Mouse (Mus musculus): ENCODE measurements around the gene Dscaml1. TPM values are rescaled to one million over a fixed set of nuclear protein-coding genes. Genes with fewer than 3 reads are reported as not detected.

Gene Dscaml1
- polyA plus RNA-seq, 1 experiment from 2014 or later = 0.86 TPM

DNA sequence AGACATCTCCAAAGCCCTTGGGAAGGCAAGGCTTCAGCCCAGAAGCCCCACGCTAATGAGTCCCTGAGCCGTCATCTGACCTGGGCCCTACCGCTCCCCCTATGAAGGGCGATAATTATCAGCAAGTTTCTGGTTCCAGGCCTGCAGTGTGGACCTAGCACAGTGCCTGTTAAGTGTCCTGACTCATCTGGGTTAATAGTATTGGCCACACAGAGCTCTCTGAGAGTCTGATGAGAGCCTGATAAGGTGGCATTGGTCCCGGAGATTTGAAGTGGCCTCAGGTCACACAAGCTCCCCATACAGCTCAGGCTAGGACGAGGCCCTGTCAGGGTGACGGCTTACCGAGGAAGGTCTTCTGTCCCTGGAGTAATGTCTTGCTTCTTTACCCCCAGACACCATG is 36.8 kb upstream of the Dscaml1 start:
- 86% methylated on average over 8 of the region's 8 CpGs for WGBS
- Histone ChIP-seq H3K9me3 (ENCODE audit: control insufficient read depth, low read length) (no peaks in the 10 kb centered on the region), H3K27me3 (replicated peaks; ENCODE audit: control insufficient read depth, insufficient read depth, low read length) (no peaks in the 10 kb centered on the region), H3K9ac (ENCODE audit: low read depth, low read length) (no peak overlapping the region), H3K4me1 (ENCODE audit: control insufficient read depth, insufficient read depth, low read length) (no peaks in the 10 kb centered on the region), H3K4me2 (ENCODE audit: low read depth, low read length) (no peak overlapping the region), H3K27ac (replicated peaks; ENCODE audit: low read depth, low read length) (no peak overlapping the region), H3K36me3 (ENCODE audit: control insufficient read depth, insufficient read depth, low read length) (peaks cover 15% of the 10 kb centered on the region), H3K4me3 (ENCODE audit: low read depth, low read length) (no peak overlapping the region)
- DNase-seq (ENCODE audit: low spot score) (no peak), ATAC-seq (ENCODE audit: low read depth) (no peak)

DNA sequence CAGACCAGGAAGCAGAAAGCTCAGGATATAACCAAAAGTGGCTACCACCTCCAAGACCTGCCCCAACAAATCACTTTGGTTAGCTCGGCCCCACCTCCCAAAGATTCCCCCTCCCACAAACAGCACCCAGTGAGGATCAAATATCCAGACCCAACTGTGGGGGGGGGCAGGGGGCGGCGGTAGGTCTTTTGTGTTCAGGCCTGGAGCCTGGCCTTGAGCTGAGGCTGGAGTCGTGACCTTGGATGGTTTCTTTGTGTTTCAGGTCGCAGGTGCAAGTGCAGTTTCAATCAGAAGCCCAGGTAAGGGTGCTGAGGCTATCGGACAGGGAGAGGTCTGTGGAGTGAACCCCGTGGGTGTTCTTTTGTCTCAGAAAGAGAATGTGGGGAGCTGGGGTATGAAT is 35.1 kb upstream of the Dscaml1 start:
- H3K36me3 ChIP-seq (ENCODE audit: control insufficient read depth, insufficient read depth, low read length) = peaks cover 22% of the 10 kb centered on the region
- no peaks in the 10 kb centered on the region for H3K27me3 ChIP-seq (replicated peaks; ENCODE audit: control insufficient read depth, insufficient read depth, low read length)
- no peak overlapping the region for H3K4me3 ChIP-seq (ENCODE audit: low read depth, low read length)
- no peaks in the 10 kb centered on the region for H3K4me1 ChIP-seq (ENCODE audit: control insufficient read depth, insufficient read depth, low read length)
- H3K27ac ChIP-seq (replicated peaks; ENCODE audit: low read depth, low read length) = no peak overlapping the region
- no peak for DNase-seq (ENCODE audit: low spot score)
- no peak overlapping the region for H3K9ac ChIP-seq (ENCODE audit: low read depth, low read length)
- no peak for ATAC-seq (ENCODE audit: low read depth)
- H3K9me3 ChIP-seq (ENCODE audit: control insufficient read depth, low read length) = no peaks in the 10 kb centered on the region
- H3K4me2 ChIP-seq (ENCODE audit: low read depth, low read length) = no peak overlapping the region
- WGBS = 76% methylated on average over 7 of the region's 7 CpGs

DNA sequence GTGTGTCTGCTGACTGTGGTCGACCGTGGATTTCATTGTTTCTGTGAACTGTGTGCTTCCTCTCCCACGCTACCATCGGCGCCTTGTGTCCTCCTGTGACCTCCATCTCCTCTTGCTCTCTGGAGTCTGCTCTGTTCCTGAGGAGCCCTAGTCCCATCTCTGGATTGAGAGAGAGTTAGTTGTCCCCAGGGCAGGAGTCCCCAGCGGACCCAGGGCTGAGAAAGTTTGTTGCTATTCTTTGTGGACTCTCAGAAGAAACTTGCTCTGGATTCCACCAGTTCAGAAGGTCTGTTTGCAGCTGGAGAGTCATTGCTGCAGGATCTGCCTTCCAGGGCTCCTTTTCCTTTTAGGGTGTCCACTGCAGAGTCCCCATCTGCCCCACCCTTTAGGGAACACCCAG is 31.2 kb upstream of the Dscaml1 start:
- Histone ChIP-seq H3K27me3 (replicated peaks; ENCODE audit: control insufficient read depth, insufficient read depth, low read length) (no peaks in the 10 kb centered on the region), H3K36me3 (ENCODE audit: control insufficient read depth, insufficient read depth, low read length) (peaks cover 22% of the 10 kb centered on the region), H3K4me3 (ENCODE audit: low read depth, low read length) (no peak overlapping the region), H3K27ac (replicated peaks; ENCODE audit: low read depth, low read length) (no peak overlapping the region), H3K9me3 (ENCODE audit: control insufficient read depth, low read length) (no peaks in the 10 kb centered on the region), H3K4me2 (ENCODE audit: low read depth, low read length) (no peak overlapping the region), H3K9ac (ENCODE audit: low read depth, low read length) (no peak overlapping the region), H3K4me1 (ENCODE audit: control insufficient read depth, insufficient read depth, low read length) (no peaks in the 10 kb centered on the region)
- WGBS = 91% methylated on average over 6 of the region's 6 CpGs
- ATAC-seq (ENCODE audit: low read depth) (no peak), DNase-seq (ENCODE audit: low spot score) (no peak)

DNA sequence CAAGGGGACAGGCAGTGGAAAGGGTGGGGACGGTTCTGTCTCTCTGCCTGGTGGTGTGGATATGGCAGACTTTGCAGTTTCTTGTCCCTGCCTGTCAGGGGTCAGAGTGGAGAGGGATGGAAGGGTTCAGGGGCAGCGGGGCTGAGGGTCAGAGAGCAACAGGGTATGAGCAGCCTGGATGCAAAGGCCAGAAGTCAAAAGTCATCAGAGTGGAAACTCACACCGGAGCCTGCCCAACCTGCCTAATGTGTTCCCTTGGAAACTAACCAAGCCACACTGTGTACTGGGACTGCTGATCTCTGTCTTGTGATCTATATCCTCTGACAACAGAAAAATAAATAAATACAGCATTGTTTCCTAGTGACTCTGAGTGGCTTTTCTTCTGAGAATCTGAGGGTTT is 30.6 kb upstream of the Dscaml1 start:
- Histone ChIP-seq H3K27me3 (replicated peaks; ENCODE audit: control insufficient read depth, insufficient read depth, low read length) (no peaks in the 10 kb centered on the region), H3K9me3 (ENCODE audit: control insufficient read depth, low read length) (no peaks in the 10 kb centered on the region), H3K4me3 (ENCODE audit: low read depth, low read length) (no peak overlapping the region), H3K9ac (ENCODE audit: low read depth, low read length) (no peak overlapping the region), H3K4me2 (ENCODE audit: low read depth, low read length) (no peak overlapping the region), H3K4me1 (ENCODE audit: control insufficient read depth, insufficient read depth, low read length) (no peaks in the 10 kb centered on the region), H3K27ac (replicated peaks; ENCODE audit: low read depth, low read length) (no peak overlapping the region), H3K36me3 (ENCODE audit: control insufficient read depth, insufficient read depth, low read length) (peaks cover 22% of the 10 kb centered on the region)
- WGBS = 60% methylated on average over 3 of the region's 3 CpGs
- ATAC-seq (ENCODE audit: low read depth) (no peak), DNase-seq (ENCODE audit: low spot score) (no peak)

DNA sequence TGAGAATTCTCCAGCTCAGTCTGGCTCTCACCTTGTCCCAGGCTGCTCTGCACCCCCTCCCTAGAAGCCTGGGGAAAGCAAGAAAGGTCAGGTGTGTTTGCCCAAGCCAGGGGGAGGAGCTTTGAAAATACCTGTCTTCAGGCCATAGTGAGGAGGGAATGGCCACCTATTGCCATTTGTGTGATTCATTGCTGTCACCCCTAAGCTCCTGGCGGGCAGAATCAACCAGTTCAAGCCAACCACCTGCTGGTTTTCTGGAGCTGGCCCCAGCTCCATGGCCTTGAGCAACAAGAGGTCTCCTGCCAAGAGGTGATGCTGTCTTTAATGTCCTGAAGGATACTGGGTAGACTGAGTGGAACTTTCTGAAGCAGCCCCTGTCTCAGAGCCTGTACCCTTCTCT is 28.1 kb upstream of the Dscaml1 start:
- DNase-seq (ENCODE audit: low spot score) (no peak), ATAC-seq (ENCODE audit: low read depth) (no peak)
- Histone ChIP-seq H3K4me3 (ENCODE audit: low read depth, low read length) (no peak overlapping the region), H3K9ac (ENCODE audit: low read depth, low read length) (no peak overlapping the region), H3K27me3 (replicated peaks; ENCODE audit: control insufficient read depth, insufficient read depth, low read length) (no peaks in the 10 kb centered on the region; the same call in 1 of the 2 replicates), H3K36me3 (ENCODE audit: control insufficient read depth, insufficient read depth, low read length) (peaks cover 11% of the 10 kb centered on the region), H3K4me2 (ENCODE audit: low read depth, low read length) (no peak overlapping the region), H3K27ac (replicated peaks; ENCODE audit: low read depth, low read length) (no peak overlapping the region), H3K9me3 (ENCODE audit: control insufficient read depth, low read length) (no peaks in the 10 kb centered on the region), H3K4me1 (ENCODE audit: control insufficient read depth, insufficient read depth, low read length) (no peaks in the 10 kb centered on the region)
- 67% methylated on average over 1 of the region's 1 CpGs for WGBS

DNA sequence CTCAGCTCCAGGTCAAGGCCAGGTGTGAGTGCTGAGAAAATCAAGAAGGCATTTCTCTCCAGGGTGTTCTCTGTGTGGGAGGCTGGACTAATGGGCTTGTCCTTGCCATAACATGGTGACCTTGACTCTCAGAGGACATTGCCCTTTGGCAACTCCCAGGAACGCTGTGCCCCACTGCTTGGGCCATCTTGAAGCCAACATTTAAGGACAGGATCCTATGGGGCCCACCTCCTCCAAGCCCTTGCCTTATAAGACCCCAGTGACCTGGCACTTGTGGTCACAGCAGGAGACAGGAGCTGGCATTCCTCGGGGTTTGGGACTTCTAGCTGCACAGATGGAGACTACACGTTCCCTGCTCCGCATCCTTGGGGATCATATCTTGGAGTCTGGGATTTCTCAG is 27.0 kb upstream of the Dscaml1 start, which contains the start of gene Fxyd2:
Gene Fxyd2, plus strand, starts transcription at position 236 of the 400 bp plus-strand sequence.
- ATAC-seq (ENCODE audit: low read depth) = no peak

DNA sequence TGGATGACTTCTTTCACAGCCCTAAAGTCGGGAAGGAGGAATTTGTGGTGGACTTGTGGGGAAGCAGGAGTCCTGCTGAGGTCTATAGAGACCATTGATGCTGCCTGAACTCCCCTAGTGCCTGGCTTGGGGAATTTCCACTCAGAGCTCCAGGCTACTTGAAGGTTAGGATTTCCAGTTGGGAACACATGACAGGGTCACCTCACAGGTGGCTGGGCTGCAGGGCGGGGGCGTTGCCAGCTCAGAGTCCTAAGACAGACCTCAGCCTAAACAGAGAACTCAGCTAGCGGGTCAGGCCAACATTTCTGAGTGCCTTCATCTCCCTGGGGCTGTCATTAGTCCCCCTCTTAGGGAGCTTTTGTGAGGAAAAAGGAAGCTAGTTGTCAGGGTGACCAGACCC is 24.6 kb upstream of the Dscaml1 start:
- Histone ChIP-seq H3K9ac (ENCODE audit: low read depth, low read length) (no peak overlapping the region), H3K27ac (replicated peaks; ENCODE audit: low read depth, low read length) (no peak overlapping the region), H3K4me1 (ENCODE audit: control insufficient read depth, insufficient read depth, low read length) (no peaks in the 10 kb centered on the region), H3K36me3 (ENCODE audit: control insufficient read depth, insufficient read depth, low read length) (no peaks in the 10 kb centered on the region), H3K9me3 (ENCODE audit: control insufficient read depth, low read length) (no peaks in the 10 kb centered on the region), H3K4me2 (ENCODE audit: low read depth, low read length) (no peak overlapping the region), H3K27me3 (replicated peaks; ENCODE audit: control insufficient read depth, insufficient read depth, low read length) (no peaks in the 10 kb centered on the region; the same call in 1 of the 2 replicates), H3K4me3 (ENCODE audit: low read depth, low read length) (no peak overlapping the region)
- WGBS = 49% methylated on average over 4 of the region's 4 CpGs
- ATAC-seq (ENCODE audit: low read depth) = no peak
- no peak for DNase-seq (ENCODE audit: low spot score)

More for the DNA sequence above, 27.0 kb upstream of the Dscaml1 start, which contains the start of gene Fxyd2:
- Histone ChIP-seq H3K36me3 (ENCODE audit: control insufficient read depth, insufficient read depth, low read length) (peaks cover 8% of the 10 kb centered on the region; the same call in 1 of the 2 replicates), H3K4me3 (ENCODE audit: low read depth, low read length) (no peak within 1 kb of the TSS), H3K27ac (replicated peaks; ENCODE audit: low read depth, low read length) (no peak within 1 kb of the TSS), H3K9me3 (ENCODE audit: control insufficient read depth, low read length) (no peaks in the 10 kb centered on the region), H3K9ac (ENCODE audit: low read depth, low read length) (no peak within 1 kb of the TSS), H3K27me3 (replicated peaks; ENCODE audit: control insufficient read depth, insufficient read depth, low read length) (no peaks in the 10 kb centered on the region; the same call in 1 of the 2 replicates), H3K4me1 (ENCODE audit: control insufficient read depth, insufficient read depth, low read length) (no peaks in the 10 kb centered on the region), H3K4me2 (ENCODE audit: low read depth, low read length) (no peak within 1 kb of the TSS)
- WGBS = 76% methylated on average over 4 of the region's 4 CpGs
- DNase-seq (ENCODE audit: low spot score) = no peak

DNA sequence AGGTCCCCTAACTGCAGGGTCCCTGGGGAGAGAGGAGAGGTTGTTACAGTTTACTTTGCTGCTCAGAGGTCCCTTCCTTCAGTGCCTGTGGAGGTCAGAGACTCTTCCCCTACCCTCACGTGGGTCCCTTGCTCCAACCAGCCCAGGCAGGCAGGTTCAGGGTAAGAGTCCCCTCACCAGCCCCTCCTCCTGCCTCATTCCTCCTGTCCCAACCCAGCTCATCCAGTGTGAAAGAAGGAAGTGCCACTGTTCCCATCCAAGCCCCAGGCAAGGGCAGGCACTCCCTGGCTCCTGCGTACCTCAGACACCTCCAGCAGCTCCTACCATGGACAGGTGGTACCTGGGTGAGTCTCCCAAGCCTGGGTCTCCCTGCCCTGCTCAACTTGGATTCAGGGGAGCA is 23.5 kb upstream of the Dscaml1 start:
- H3K9me3 ChIP-seq (ENCODE audit: control insufficient read depth, low read length) = no peaks in the 10 kb centered on the region
- no peak for ATAC-seq (ENCODE audit: low read depth)
- 42% methylated on average over 2 of the region's 2 CpGs for WGBS

DNA sequence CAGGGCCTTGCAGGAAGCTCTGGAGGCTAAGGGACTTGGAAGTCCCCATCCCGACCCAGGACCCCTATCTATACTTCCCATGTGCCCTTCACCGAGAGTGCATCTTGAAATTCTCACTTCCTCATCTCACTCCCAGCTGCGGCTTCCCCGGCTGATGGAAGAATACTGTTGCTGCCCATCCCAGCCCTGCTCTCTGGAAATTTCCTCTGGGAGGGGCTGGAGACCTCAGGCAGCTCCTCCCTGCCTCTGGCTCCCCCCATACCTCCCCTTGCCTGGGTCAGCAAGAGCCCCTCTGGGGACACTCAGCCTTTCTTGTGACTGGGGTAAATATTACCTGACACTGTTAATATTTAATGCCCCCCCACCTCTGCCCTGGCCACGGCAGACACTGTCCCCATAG is 20.7 kb upstream of the Dscaml1 start:
- ATAC-seq (ENCODE audit: low read depth) (no peak), DNase-seq (ENCODE audit: low spot score) (no peak)
- no peaks in the 10 kb centered on the region for H3K9me3 ChIP-seq (ENCODE audit: control insufficient read depth, low read length)
- no peaks in the 10 kb centered on the region for H3K36me3 ChIP-seq (ENCODE audit: control insufficient read depth, insufficient read depth, low read length)
- H3K4me2 ChIP-seq (ENCODE audit: low read depth, low read length) = no peak overlapping the region
- WGBS = 65% methylated on average over 5 of the region's 5 CpGs
- H3K27me3 ChIP-seq (replicated peaks; ENCODE audit: control insufficient read depth, insufficient read depth, low read length) = no peaks in the 10 kb centered on the region; the same call in 1 of the 2 replicates
- no peak overlapping the region for H3K27ac ChIP-seq (replicated peaks; ENCODE audit: low read depth, low read length)
- no peak overlapping the region for H3K4me3 ChIP-seq (ENCODE audit: low read depth, low read length)
- H3K9ac ChIP-seq (ENCODE audit: low read depth, low read length) = no peak overlapping the region
- 0 out of 2 replicates have a peak, but pooled peaks cover 5% of the 10 kb centered on the region for H3K4me1 ChIP-seq (ENCODE audit: control insufficient read depth, insufficient read depth, low read length)

More for the DNA sequence above, 23.5 kb upstream of the Dscaml1 start:
- DNase-seq (ENCODE audit: low spot score) = no peak
- Histone ChIP-seq H3K4me3 (ENCODE audit: low read depth, low read length) (no peak overlapping the region), H3K36me3 (ENCODE audit: control insufficient read depth, insufficient read depth, low read length) (no peaks in the 10 kb centered on the region), H3K27ac (replicated peaks; ENCODE audit: low read depth, low read length) (no peak overlapping the region), H3K9ac (ENCODE audit: low read depth, low read length) (no peak overlapping the region), H3K4me2 (ENCODE audit: low read depth, low read length) (no peak overlapping the region), H3K27me3 (replicated peaks; ENCODE audit: control insufficient read depth, insufficient read depth, low read length) (no peaks in the 10 kb centered on the region; the same call in 1 of the 2 replicates), H3K4me1 (ENCODE audit: control insufficient read depth, insufficient read depth, low read length) (0 out of 2 replicates have a peak, but pooled peaks cover 1% of the 10 kb centered on the region)
